In genomic region chr11:101664825-101665635, GRCm38 (mm10) we compare ENCODE assay signal across 8 mouse cellular contexts. TPM values are rescaled to one million over a fixed set of nuclear protein-coding genes. Genes with fewer than 3 reads are reported as not detected.
A peak's percentile ranks its signal among the peaks of the same experiment; 100 is the strongest.
DNase-seq lines count a peak whose midpoint lies in the region; ATAC-seq lines count a peak whose summit lies in the region.

Gene Arl4d (plus strand): TSS chr11:101665541.

- DNase-seq in NIH3T3 (ENCODE audit: low read depth), result peak; percentile 96
- DNase-seq in cerebellum, postnatal 14 days, result peak; percentile 96 to 97
- peak; percentile 92 to 95 for DNase-seq in frontal cortex, postnatal 25 days (ENCODE audit: low spot score in 2 of 2)
- peak; percentile 98 for DNase-seq in hindbrain, embryonic 14.5 days (ENCODE audit: low spot score)
- peak; percentile 94 to 96 for DNase-seq in layer of hippocampus, postnatal 36 days
- DNase-seq in lung, postnatal 36 days, result peak; percentile 98
- DNase-seq in retina, postnatal 1 day, result peak; percentile 95
- peak; percentile 92 to 94 for DNase-seq in urinary bladder, adult 18-20 months (ENCODE audit: low spot score in 2 of 2)

- peak within 1 kb of the TSS; percentile 63 for H3K4me2 ChIP-seq in hindbrain, embryonic 14.5 days (replicated peaks)

- H3K27ac ChIP-seq in hindbrain, embryonic 14.5 days, result peak within 1 kb of the TSS; percentile 83

- no peaks in the 10 kb centered on the region for H3K36me3 ChIP-seq in hindbrain, embryonic 14.5 days (replicated peaks; ENCODE audit: control insufficient read depth, insufficient read depth)

- H3K9ac ChIP-seq in hindbrain, embryonic 14.5 days, result peak within 1 kb of the TSS; percentile 70

- H3K4me1 ChIP-seq in hindbrain, embryonic 14.5 days (replicated peaks; ENCODE audit: control insufficient read depth, insufficient read depth, low read length), result peaks cover 7% of the 10 kb centered on the region

- H3K27me3 ChIP-seq in hindbrain, embryonic 14.5 days (ENCODE audit: control insufficient read depth, insufficient read depth, low read length), result no peaks in the 10 kb centered on the region

- 7% methylated on average over 34 of the region's 34 CpGs for WGBS in hindbrain, embryonic 14.5 days

- H3K4me3 ChIP-seq in hindbrain, embryonic 14.5 days (replicated peaks; ENCODE audit: low read length), result peak within 1 kb of the TSS; percentile 52

- no peaks in the 10 kb centered on the region for H3K9me3 ChIP-seq in hindbrain, embryonic 14.5 days (ENCODE audit: control insufficient read depth, low read length)

- ATAC-seq in hindbrain, embryonic 14.5 days (ENCODE audit: low FRiP score), result peak; percentile 95

RNA-seq across cellular contexts. Expression of gene Arl4d, which starts in this region (rescaled TPM):
- polyA plus RNA-seq in hindbrain, embryonic 14.5 days (2014; fragmentation: Nextera tagmentation; extraction: Ambion mirVana), result 5.6 and 5.9 TPM in 2 replicates
- total RNA-seq in layer of hippocampus, postnatal 36 days (2021), result 10 to 100 TPM; 12.9 to 13.8 TPM

Comparison
In these comparisons a context has a peak if more than half of its experiments do, and no peak if none do; other contexts are left out.
1. Peak in every context shown above with its lines: DNase-seq, ATAC-seq, H3K4me3 ChIP-seq and H3K27ac ChIP-seq.